Mouse (Mus musculus) embryonic facial prominence, embryonic 11.5 days (tissue): ENCODE data around the gene Wars. TPM values are rescaled to one million over a fixed set of nuclear protein-coding genes. Genes with fewer than 3 reads are reported as not detected.
A peak's percentile ranks its signal among the peaks of the same experiment; 100 is the strongest.

Experiments used
- ATAC-seq: fragments of 200-750 bp; cut with Nextera tagmentation; replicated peaks from 2 replicates; pipeline ENCODE4 v1.8.0; 2017; ENCODE audit warnings: low read depth; ENCODE audit not compliant: insufficient number of reproducible peaks, low FRiP score, low TSS enrichment
- DNase-seq: peaks from one replicate; pipeline ENCODE4 v3.0.0-alpha.2; 2015; ENCODE audit warnings: low spot score
- H3K27ac ChIP-seq: fragments of 300-500 bp; sonication (generic); replicated peaks from 2 replicates; pipeline ENCODE4 v1.5.1; 2014; ENCODE audit warnings: mild to moderate bottlenecking, low read depth, low read length, control low read depth
- H3K27me3 ChIP-seq: fragments of 300-500 bp; sonication (generic); 2 replicates; pipeline ENCODE4 v1.6.1; 2014; ENCODE audit warnings: mild to moderate bottlenecking, low read length, moderate library complexity, mixed read lengths; ENCODE audit not compliant: control insufficient read depth, insufficient read depth
- H3K36me3 ChIP-seq: fragments of 300-500 bp; sonication (generic); replicated peaks from 2 replicates; pipeline ENCODE4 v1.6.1; 2014; ENCODE audit warnings: low read depth, mild to moderate bottlenecking, low read length, moderate library complexity, mixed read lengths; ENCODE audit not compliant: control insufficient read depth, insufficient read depth
- H3K4me1 ChIP-seq: fragments of 300-500 bp; sonication (generic); 2 replicates; pipeline ENCODE4 v1.6.1; 2014; ENCODE audit warnings: low read length, mixed read lengths; ENCODE audit not compliant: control insufficient read depth, insufficient read depth
- H3K4me2 ChIP-seq: fragments of 300-500 bp; sonication (generic); 2 replicates; pipeline ENCODE4 v1.6.1; 2014; ENCODE audit warnings: low read depth, mild to moderate bottlenecking, control low read depth, low read length, moderate library complexity
- H3K4me3 ChIP-seq: fragments of 300-500 bp; sonication (generic); 2 replicates; pipeline ENCODE4 v1.5.1; 2014; ENCODE audit warnings: low read depth, low read length, control low read depth
- H3K9ac ChIP-seq: fragments of 300-500 bp; sonication (generic); replicated peaks from 2 replicates; pipeline ENCODE4 v1.6.1; 2014; ENCODE audit warnings: mild to moderate bottlenecking, control low read depth, low read length
- H3K9me3 ChIP-seq: fragments of 300-500 bp; sonication (generic); replicated peaks from 2 replicates; pipeline ENCODE4 v1.6.1; 2016; ENCODE audit warnings: mild to moderate bottlenecking, low read length, inconsistent platforms, mixed read lengths; ENCODE audit not compliant: control insufficient read depth
- WGBS: fragments of 180-500 bp; shearing (Covaris S2); extraction: QIAGEN DNeasy Blood & Tissue Kit; methylation state at CpG from one replicate; pipeline ENCODE4 v1.1.7; 2014; 5-methylcytosine and 5-hydroxymethylcytosine counted together
- polyA plus RNA-seq: library from polyadenylated mRNA; unstranded; fragments of >200 nt; fragmentation: Nextera tagmentation; extraction: Ambion mirVana; gene quantifications from 2 replicates; pipeline ENCODE4 v1.2.1, GENCODE M21; 2014

The Wars gene
- polyA plus RNA-seq, 1 experiment from 2014 or later = 113 TPM

- Histone ChIP-seq H3K4me1 (no peaks in the 10 kb centered on the region), H3K4me2 (no peak overlapping the region), H3K27me3 (no peaks in the 10 kb centered on the region), H3K9me3 (no peaks in the 10 kb centered on the region), H3K27ac (no peak overlapping the region), H3K9ac (no peak overlapping the region), H3K4me3 (no peak overlapping the region), H3K36me3 (peaks cover 4% of the 10 kb centered on the region)
- WGBS = 90% methylated on average over 4 of the region's 4 CpGs
- no peak for DNase-seq
- no peak for ATAC-seq
These were observed 6.9 kb downstream of the Wars start for GRCm38 (mm10) chr12:108887077-108887476.

- H3K9me3 ChIP-seq = no peaks in the 10 kb centered on the region
- H3K4me2 ChIP-seq = no peak overlapping the region
- DNase-seq (no peak), ATAC-seq (no peak)
- no peak overlapping the region for H3K4me3 ChIP-seq
- H3K27ac ChIP-seq = no peak overlapping the region
- 86% methylated on average over 1 of the region's 1 CpGs for WGBS
- H3K36me3 ChIP-seq = peaks cover 4% of the 10 kb centered on the region
- H3K4me1 ChIP-seq = no peaks in the 10 kb centered on the region
- no peak overlapping the region for H3K9ac ChIP-seq
- H3K27me3 ChIP-seq = no peaks in the 10 kb centered on the region
These were observed 8.1 kb downstream of the Wars start for GRCm38 (mm10) chr12:108885906-108886305.

GRCm38 (mm10) chr12:108882776-108883175 lies 11.2 kb downstream of the Wars start:
- H3K27me3 ChIP-seq = no peaks in the 10 kb centered on the region
- peaks cover 9% of the 10 kb centered on the region for H3K36me3 ChIP-seq

GRCm38 (mm10) chr12:108881192-108881591 lies 12.8 kb downstream of the Wars start:
- DNase-seq (no peak), ATAC-seq (no peak)
- Histone ChIP-seq H3K27ac (no peak overlapping the region), H3K4me1 (no peaks in the 10 kb centered on the region), H3K4me2 (no peak overlapping the region), H3K36me3 (peaks cover 5% of the 10 kb centered on the region; the same call in 1 of the 2 replicates), H3K27me3 (no peaks in the 10 kb centered on the region), H3K4me3 (no peak overlapping the region), H3K9me3 (no peaks in the 10 kb centered on the region), H3K9ac (no peak overlapping the region)
- WGBS = 87% methylated on average over 3 of the region's 3 CpGs

More at GRCm38 (mm10) chr12:108882776-108883175, 11.2 kb downstream of the Wars start:
- H3K4me3 ChIP-seq = no peak overlapping the region
- no peak for ATAC-seq
- H3K27ac ChIP-seq = no peak overlapping the region
- H3K9me3 ChIP-seq = no peaks in the 10 kb centered on the region
- no peak overlapping the region for H3K4me2 ChIP-seq
- H3K4me1 ChIP-seq = no peaks in the 10 kb centered on the region
- WGBS = 92% methylated on average over 8 of the region's 8 CpGs
- DNase-seq = no peak
- no peak overlapping the region for H3K9ac ChIP-seq

- Histone ChIP-seq H3K9ac (no peak overlapping the region), H3K4me2 (no peak overlapping the region), H3K4me1 (no peaks in the 10 kb centered on the region), H3K36me3 (peaks cover 5% of the 10 kb centered on the region; the same call in 1 of the 2 replicates), H3K9me3 (no peaks in the 10 kb centered on the region), H3K4me3 (no peak overlapping the region), H3K27me3 (no peaks in the 10 kb centered on the region), H3K27ac (no peak overlapping the region)
- DNase-seq = no peak
- WGBS = 96% methylated on average over 5 of the region's 5 CpGs
- no peak for ATAC-seq
These were observed 13.4 kb downstream of the Wars start for GRCm38 (mm10) chr12:108880606-108881005.

- Histone ChIP-seq H3K9ac (no peak overlapping the region), H3K4me1 (no peaks in the 10 kb centered on the region), H3K4me2 (no peak overlapping the region), H3K27ac (no peak overlapping the region), H3K27me3 (no peaks in the 10 kb centered on the region), H3K4me3 (no peak overlapping the region), H3K36me3 (peaks cover 7% of the 10 kb centered on the region), H3K9me3 (no peaks in the 10 kb centered on the region)
- WGBS = 89% methylated on average over 4 of the region's 4 CpGs
- DNase-seq = no peak
- no peak for ATAC-seq
These were observed 14.8 kb downstream of the Wars start for GRCm38 (mm10) chr12:108879138-108879537.

- Histone ChIP-seq H3K4me1 (no peaks in the 10 kb centered on the region), H3K4me2 (no peak overlapping the region), H3K9ac (no peak overlapping the region), H3K36me3 (peaks cover 8% of the 10 kb centered on the region), H3K9me3 (no peaks in the 10 kb centered on the region), H3K4me3 (no peak overlapping the region), H3K27me3 (no peaks in the 10 kb centered on the region), H3K27ac (no peak overlapping the region)
- ATAC-seq (no peak), DNase-seq (no peak)
- WGBS = 73% methylated on average over 5 of the region's 5 CpGs
These were observed 20.9 kb downstream of the Wars start for GRCm38 (mm10) chr12:108873122-108873521.

- Histone ChIP-seq H3K9ac (no peak overlapping the region), H3K4me2 (no peak overlapping the region), H3K4me1 (no peaks in the 10 kb centered on the region), H3K4me3 (no peak overlapping the region), H3K36me3 (peaks cover 7% of the 10 kb centered on the region), H3K27ac (no peak overlapping the region), H3K9me3 (no peaks in the 10 kb centered on the region), H3K27me3 (no peaks in the 10 kb centered on the region)
- 78% methylated on average over 2 of the region's 2 CpGs for WGBS
- peak; percentile 14 for DNase-seq
- ATAC-seq = no peak
These were observed 24.4 kb downstream of the Wars start for GRCm38 (mm10) chr12:108869575-108869974.
